Mouse (Mus musculus) spleen, adult 18-20 months (tissue): ENCODE data around the gene Cyp3a11.
"Not testable (repeated sequence)": the region's sequence is repeated elsewhere in the genome, so short reads cannot be mapped to it uniquely, and the experiment has no call there.

Experiments
- DNase-seq, 2 experiments: peaks; one replicate each; pipeline ENCODE4 v3.0.0; 2022; ENCODE audit warnings: mixed read lengths in 2 of 2

Cyp3a11 gene

GRCm38 (mm10) chr5:145879688-145880087 is at the start of gene Cyp3a11:
Gene Cyp3a11 (minus strand): TSS chr5:145879964.
- no peak for DNase-seq

DNA sequence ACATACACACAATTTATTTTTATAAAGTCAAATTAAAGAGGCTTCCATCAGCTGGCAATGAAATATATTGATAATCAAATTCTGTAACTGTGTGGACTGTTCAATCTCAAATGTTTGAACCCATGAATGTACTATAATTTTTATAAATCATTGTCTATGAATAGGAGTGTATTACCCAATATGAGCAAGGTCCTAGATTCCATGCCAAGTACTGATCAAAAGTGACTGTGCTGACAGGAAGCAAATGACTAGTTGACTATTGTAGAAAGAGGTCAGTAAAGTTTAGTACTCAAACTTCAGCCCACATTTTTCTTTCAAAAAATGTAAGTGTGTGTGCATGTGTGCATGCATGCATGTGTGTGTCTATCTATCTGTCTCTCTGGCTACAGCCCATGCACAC is 33.1 kb upstream of the Cyp3a11 start:
- DNase-seq = no peak

DNA sequence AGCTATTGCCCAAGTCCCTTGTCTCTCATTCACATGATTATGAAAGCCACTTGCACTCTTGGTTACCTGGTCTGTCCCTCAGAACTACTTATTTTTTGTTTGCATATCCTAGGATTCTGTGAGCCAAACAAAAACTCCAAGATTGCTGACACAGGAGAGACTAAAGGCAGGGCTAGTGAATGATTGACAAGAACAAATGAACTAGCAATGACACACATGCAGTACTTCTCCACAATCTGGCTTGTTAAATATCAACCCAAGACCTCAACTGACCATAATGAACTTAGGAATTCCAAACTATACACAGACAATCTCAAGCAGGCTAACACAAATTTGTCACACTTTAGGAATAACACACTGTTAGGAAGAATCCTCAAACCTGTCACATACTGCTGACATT is 32.0 kb upstream of the Cyp3a11 start:
- DNase-seq = no peak

GRCm38 (mm10) chr5:145906937-145907336 is 27.2 kb upstream of the Cyp3a11 start:
- DNase-seq = not testable (repeated sequence)

GRCm38 (mm10) chr5:145904535-145904934 is 24.8 kb upstream of the Cyp3a11 start:
- DNase-seq = no peak

DNA sequence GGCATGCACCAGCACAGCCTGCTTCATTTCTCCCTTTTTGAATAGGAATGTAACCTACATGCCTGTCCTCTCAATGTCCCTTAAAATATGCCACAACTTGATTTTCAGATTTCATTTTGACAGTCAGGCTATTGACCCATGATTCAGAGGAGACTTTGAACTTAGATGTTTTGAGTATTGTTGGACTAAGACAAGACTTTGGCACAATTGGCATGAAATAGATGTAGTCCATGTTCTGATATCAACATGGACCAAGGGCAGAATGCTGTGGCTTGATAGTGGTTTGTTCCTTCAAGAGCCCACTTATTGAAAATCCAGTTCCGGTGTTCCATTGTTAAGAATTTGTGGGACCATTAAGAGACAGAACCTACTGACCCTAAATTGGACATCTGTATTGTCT is 23.6 kb upstream of the Cyp3a11 start:
- DNase-seq = no peak

GRCm38 (mm10) chr5:145900436-145900990 is 20.7 kb upstream of the Cyp3a11 start:
- DNase-seq = no peak

DNA sequence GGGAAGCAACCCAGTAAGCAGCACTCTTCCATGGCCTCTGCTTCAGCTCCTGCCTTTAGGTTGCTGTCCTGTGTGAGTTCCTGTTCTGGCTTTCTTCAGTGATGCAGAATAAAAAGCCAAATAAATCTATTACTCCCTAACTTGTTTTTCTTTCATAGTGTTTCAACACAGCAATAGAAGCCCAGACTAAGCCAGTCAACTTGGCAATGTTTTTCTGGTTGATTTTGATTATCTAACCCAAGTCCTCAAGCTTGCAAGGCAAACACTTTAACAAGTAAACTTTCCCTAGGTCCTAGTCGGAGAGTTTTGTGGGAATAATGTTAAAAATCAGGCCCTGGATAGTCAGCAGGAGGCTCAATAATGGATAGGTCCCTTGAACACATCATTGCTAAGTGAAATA is 17.5 kb upstream of the Cyp3a11 start:
- no peak for DNase-seq

DNA sequence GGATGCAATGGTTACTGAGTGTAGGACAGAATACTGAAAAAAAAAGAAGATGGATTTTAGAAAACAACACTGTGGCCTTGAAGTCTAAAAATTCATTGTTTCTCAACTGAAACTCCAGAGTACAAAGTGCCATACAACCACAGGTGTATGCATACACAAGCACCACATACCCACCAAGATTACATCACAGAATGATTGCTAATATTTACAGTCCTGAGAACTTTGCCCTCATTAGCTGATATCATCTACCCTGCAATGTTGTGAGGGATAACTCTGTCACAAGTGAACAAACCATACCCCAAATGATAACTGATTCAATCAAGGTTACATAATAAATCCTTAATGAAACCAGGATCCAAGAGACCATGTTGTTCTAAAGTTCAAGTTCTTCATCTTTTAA is 1.4 kb upstream of the Cyp3a11 start:
- DNase-seq = no peak

DNA sequence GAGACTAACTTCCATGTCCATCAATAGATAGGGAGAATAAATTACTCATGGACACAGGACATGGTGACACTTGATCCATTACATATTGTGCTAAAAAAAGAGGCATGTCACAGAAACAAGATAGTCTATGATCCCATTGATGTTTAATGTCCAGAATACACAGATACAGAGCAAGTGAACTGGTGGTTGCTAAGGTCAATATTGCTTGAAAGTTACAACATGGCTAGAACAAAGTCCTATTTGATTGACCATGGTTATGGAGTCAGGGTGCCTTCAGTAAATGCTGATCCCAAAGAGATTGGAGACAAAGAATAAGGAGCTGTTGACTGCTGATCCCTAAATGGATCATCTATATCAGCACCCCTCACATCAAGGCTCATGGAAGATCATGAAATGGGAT is 12.3 kb downstream of the Cyp3a11 start:
- DNase-seq = not testable (repeated sequence)

DNA sequence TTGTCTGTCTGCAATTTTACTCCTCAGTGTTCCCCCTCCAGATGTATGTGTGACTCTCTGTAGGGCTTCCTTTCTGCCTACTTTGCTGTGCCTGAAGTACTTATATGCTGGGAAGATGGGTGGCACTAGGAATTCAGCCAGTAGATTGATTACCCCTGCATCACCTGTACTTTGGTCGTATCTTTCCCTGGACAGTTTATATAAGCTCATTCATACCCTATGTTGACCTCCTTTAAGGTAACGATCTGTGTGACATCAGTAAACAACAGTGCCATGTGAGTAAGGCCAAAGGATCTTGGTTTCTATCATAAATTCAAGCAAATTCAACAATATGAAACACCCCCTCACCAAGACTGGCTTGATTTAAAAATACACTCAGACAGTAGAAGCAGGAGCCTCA is 74.0 kb downstream of the Cyp3a11 start, which contains the start of gene Cyp3a44:
Gene Cyp3a44, minus strand, starts transcription at position 79 of the 400 bp plus-strand sequence.
- not testable (repeated sequence) for DNase-seq
